Mouse (Mus musculus): ENCODE measurements around the gene Olfr1000.
"Not testable (repeated sequence)": the region's sequence is repeated elsewhere in the genome, so short reads cannot be mapped to it uniquely, and the experiment has no call there.

The Olfr1000 gene

GRCm38 (mm10) chr2:85611803-85612202 is at the start of gene Olfr1000:
TSS of gene Olfr1000 (minus strand) at chr2:85611903.
- no peak for DNase-seq (ENCODE audit: extremely low spot score, low spot score)

- no peak for DNase-seq (ENCODE audit: extremely low spot score, low spot score)
Observed at GRCm38 (mm10) chr2:85650604-85651003, 38.9 kb upstream of the Olfr1000 start, which contains the start of gene Olfr1002. TSS of gene Olfr1002 (minus strand) at chr2:85650704.

- DNase-seq (ENCODE audit: extremely low spot score, low spot score) = not testable (repeated sequence)
Observed at GRCm38 (mm10) chr2:85588648-85589047, 23.1 kb downstream of the Olfr1000 start, which contains the start of gene Olfr998. TSS of gene Olfr998 (plus strand) at chr2:85588948.

DNA sequence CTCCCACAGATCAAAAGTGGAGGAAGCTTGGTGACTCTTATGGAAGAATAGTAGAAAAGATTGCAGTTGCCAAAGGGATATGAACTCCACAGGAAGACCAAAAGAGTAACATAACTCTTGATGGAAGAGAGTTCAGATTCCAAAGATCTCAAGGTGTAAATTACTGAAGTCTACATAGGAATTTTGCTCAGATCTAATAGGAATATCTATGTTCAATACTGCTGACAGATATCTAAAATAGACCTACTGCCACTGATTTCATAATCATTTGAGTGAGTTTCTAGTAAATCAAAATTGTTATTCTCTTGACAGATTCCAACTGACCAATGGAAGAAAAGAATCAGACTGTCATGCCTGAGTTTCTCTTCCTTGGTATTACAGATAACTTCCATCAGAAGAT is 32.8 kb downstream of the Olfr1000 start, which contains the start of gene Olfr996:
Gene Olfr996, plus strand, starts transcription at position 301 of the 400 bp plus-strand sequence.
- DNase-seq (ENCODE audit: extremely low spot score, low spot score) = no peak

DNA sequence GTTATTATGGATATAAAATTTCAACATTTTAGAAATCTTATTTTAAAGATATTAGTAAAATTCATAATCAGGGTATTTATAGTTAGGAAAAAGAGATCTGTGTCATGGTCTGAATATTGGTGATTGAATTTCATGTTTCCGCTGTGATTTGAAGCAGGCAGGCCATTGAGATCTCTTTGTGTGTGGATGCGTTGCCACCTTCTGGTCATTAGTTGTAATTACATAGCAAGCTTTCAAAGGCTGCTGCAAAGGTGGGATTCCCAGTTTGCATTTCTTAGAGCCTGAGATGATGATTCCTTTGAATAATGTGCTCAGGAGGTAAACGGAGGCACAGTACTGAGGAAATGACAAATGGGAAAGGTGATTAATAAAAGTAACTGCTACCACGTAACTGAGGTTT is 50.5 kb downstream of the Olfr1000 start:
- DNase-seq (ENCODE audit: extremely low spot score, low spot score) = peak; percentile 16

- no peak for DNase-seq (ENCODE audit: extremely low spot score, low spot score)
Observed at GRCm38 (mm10) chr2:85560226-85560625, 51.5 kb downstream of the Olfr1000 start.

Data from neural tube, embryonic 10.5 days (tissue).